Mouse (Mus musculus) NIH3T3 (cell line): ENCODE results near the gene Iqsec1.

Experiments used
- DNase-seq: peaks from one replicate; pipeline ENCODE4 v3.0.0-alpha.2; 2012; ENCODE audit warnings: low read depth

The Iqsec1 gene

DNA sequence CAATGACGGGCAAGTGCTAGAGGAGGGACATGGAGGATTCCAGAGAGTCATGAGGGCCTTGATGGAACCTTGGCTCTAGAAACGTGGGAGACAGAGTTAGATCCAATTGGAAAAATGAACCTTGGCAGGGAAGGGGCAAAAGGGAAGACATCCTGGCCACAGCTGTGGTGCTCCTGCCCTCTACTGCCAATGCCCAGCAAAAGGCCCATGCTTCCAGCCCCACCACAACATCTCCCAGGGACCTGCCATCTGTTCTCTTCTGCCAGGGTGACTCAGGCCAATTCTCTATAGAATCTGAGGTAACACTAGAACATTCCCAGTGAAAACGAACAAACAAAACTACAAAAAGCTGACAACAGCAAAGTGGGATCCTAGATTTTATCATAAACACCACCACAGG, 173.1 kb downstream of the Iqsec1 start:
- DNase-seq: peak; percentile 46

DNA sequence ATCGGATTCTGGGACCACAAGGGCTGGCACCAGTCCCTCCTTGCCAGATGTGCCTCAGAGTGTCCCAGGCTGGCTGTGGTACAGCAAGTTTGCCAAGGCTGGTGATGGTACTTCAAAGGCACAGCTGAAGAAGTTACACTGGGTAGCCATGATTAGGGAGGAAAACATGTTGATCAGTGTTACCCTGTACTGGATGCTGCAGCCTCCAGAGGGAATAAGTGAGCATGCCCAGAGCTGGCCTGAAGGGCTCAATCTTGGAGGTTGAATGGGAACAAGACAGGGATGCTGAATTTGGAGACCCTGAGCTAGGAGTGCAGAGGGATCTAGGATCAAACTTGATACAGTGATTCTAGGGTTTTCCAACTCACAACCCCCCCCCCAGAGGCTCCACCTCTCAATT, 175.0 kb downstream of the Iqsec1 start:
- DNase-seq: no peak

DNA sequence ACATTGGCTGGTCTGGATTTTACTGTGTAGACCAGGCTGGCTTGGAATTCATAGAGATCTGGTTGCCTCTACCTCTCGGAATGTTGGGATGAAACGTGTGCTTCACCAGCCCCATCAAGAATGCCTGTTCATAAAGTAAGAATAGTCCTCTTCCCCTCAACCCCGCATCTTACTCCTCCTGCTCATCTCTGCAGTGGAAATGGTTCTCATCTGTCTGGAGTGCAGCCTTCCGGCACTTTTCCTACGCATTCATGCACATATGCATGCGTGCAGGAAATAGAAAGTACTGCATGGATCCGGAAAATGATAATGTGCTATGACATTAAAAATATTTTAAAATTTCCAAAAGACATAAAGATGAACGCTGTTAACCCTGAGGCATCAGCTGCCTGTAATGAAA, 175.9 kb downstream of the Iqsec1 start:
- DNase-seq: no peak

DNA sequence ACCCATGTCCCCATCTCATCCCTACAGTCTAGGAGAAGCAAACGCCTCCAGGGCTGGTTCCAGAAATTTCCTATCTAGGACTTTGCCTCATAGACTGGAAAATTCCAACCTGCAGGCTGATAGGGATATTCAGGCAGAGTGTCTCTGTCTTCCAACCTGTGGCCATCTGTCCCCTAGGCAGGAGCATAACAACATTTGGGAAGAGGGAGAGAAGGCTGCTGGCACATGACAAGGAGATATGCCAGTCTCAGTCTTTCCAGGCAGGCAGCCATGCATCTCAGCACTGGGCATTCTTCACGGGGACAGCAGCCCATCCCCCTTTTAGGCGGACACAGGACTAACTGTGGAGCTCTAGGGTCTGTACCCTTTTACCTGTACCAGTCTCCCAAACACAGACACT, 176.4 kb downstream of the Iqsec1 start:
- DNase-seq: no peak

DNA sequence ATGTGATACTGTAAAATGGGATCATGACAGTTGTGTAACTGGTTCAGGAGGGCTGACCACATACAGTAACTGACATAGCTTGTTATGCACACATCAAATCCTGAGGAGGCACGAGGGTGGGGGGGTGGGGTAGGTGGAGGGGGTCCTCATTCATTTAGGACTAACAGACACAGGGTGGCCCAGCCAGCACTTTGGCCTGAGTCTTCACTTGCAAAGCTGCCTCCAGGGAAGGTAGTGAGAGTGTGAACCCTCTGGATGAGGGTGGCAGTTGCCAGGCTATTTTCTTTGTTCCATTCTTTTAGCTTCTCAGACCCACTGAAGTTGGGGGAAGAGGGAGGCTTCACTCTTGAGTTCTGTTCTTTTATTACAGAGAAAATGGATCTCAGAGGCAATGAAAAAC, 177.9 kb downstream of the Iqsec1 start:
- DNase-seq: no peak

DNA sequence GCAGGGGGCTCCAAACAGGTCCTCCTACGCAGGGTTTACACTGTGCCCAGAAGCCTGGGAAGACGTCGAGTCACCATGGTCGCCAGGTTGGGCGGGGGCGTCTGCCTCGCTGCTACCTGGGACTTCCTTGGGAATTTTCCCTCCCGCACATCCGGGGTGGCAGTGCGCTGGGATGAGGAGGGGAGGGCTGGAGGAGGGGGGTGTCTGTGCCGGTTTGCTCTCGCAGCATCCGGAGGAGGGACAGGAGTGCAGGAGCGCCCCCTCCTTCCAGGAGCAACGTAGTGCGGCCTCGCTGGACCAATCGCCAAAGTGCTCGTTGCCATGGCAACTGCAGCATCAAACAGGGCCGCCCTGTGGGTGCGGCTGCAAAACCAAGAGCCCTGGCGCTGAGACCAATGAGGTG, 178.5 kb downstream of the Iqsec1 start:
- DNase-seq: peak; percentile 72

DNA sequence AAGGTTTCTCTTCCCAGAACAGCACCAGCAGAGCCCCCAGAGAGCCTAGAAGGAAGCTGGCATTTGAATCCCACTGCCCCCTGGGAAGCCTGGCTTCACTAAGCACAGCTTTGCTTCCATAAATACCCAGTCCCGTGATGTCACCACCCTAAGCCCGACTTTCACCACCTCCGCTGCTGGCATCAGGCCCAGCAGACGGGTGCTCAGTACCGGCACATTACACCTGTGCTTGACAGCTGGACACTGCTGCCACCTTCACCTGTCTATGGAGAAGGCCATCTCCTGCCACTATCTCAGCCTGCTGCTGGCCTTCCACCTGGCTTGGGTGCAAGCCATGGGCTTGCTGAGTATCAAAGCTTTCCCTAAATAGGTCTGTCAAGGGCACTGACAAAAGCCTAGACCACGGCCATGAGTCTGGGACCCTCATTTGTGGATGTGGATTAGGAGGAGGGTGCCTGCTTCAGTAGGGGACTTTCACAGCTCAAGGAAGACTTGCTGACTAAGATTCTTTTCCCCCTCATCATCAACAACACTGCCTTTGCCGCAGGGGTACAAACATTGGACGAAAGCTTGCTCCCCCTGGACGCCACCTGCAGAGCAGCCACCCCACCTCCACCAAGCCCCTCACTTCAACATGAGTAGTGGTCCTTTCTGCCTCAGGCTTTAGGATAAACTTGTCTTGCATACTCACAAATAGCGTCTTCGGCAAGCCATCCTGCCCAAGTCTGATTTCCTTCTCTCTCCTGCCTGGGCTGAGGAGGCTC, 179.2 kb downstream of the Iqsec1 start:
- DNase-seq: no peak

DNA sequence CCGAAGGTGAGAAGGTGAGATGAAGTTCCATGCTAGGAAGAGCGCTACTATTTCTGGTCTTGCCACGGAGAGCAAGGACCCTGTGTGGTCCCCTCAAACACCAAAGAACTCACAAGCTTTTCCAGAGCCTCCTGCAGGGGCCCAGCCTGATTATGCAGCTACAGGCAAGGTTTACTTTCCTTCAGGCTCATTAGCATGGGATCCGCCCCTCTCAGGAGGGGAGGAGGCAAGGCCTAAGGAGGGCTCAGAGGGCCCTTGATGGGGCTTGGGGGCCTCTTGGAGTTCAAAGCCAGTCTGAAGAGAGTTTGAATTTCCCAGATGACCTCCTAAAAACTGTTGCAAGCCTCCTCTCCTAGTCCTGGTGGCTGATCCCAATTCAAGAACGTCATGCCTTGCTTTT, 179.9 kb downstream of the Iqsec1 start:
- no peak for DNase-seq

DNA sequence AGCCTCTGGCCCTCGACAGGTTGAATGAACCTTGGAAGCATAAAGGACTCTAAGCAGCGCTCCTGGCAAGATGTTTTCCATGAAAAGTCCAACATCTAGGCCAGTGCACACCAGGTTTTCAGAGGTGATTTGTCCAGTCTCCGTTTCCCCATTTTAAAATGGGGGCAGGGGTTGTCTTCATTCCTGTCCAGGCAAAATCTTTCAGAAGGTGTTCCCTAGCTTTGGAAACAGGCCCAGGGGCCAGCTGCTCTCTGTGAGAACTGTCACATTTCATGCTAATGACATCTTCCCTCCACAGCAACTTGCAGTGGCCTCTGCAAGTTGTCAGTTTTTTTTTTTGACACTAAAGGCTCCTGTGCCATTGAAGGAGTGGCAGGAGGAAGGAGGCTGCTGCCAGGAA, 180.4 kb downstream of the Iqsec1 start:
- no peak for DNase-seq

DNA sequence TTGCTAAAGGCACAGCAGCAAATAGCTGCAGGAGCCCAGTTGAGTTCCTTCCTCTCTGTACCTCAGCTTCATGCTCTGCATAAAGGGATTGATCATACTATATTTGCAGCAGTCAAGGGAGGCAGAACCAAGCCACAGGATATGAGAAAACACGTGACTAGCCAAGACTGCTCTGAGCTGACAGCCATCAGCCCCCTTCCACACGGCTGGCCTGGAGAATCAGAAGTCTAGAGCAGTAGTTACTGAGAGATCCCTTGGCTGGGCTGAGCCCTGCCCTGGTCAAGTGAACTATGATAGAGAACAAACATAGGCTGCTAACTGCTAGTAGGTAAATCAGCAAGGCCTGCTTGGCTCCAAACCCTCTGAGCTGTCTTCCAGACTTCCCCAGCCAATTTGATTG, 180.9 kb downstream of the Iqsec1 start:
- no peak for DNase-seq

DNA sequence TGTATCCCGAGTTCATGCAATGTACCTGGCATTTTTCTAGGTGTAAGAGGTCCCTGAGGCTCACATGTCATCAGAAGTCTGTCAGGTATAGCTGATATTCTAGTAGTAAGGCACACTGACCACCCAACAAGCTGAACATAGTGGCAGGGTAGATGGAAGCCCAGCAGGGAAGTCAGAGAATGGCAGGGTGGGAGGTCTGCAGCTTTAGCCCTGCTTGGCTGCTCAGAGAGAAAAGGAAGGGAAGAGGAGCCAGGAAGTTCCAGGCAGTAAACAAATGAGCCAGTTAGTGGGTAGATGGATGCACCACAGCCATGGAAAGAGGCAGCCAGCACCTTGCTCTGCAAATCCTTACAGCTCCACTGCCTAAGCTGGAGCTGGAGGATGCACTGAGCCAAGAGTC, 181.7 kb downstream of the Iqsec1 start:
- DNase-seq: no peak

DNA sequence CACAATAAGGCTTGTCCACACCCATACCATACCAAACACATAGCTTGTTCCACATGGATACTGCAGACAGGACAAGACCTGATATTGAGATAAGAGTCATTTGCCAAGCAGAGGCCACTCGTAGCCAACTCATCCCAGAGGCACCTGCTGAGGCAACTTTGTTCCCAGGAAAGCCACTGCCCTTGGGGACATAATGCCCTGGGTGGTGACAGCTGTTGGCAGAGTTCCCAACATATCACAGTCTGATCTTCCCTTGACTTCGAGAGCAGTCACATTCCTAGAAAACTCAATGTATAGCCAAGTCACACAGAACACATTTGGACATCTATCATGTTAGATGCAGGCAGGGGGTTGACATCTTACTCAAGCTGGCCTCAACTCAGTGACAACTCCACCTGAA, 183.4 kb downstream of the Iqsec1 start:
- DNase-seq: no peak

DNA sequence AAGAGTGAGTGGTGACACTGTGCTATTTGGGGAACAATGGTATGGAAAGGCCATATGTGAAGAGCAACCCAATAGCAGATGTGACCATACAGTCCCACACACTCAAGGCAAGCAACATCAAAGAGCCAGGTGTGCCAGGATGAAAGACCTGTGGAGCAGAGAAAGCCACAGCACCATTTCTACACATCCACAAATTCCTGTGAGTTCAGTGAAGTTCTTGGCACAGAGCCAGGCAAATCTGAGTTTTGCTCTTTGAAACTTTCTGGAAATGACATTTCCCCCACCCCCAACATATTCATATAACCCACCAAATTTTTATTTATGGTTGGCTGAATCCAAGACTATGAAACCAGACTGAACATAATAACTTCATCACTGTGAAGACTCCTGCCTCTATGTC, 183.8 kb downstream of the Iqsec1 start:
- DNase-seq: peak; percentile 25

DNA sequence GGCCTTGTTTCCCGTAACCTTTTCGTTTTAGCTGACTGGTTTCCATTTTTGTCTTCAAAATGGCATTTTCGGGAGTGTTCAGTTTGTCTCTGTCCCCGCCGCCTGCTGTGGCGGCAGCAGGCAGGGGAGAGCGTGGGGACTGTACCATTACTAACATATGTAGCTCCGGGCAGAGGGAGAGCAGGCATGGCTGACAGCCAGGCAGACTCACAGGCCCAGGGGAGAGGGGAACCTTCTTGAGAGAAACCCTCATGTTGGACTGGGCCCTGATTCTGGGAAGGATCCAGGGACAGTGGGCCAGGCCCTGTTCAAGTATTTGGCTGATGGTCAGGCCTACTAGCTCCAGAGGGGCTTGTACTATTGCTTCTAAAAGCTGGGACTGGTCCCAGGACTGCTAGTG, 185.9 kb downstream of the Iqsec1 start:
- peak; percentile 32 for DNase-seq

DNA sequence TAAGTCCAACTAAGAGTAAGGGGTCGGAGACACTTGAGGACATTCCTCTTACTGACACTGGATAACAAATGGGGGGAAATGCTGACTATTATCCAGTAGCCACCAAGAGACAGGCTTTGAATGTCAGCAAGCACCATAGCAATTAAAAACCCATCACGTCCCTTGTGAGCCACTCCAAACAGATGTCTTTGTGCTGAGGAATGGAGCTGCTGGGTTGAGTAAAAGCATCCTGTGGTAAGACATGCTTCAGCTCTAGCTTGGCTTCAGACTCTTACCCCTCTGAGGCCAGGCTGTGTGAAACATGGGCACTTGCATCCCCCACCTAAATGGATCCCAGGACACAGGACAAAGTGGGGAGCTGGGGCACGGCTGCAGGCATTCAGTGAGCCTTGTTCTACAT, 186.4 kb downstream of the Iqsec1 start:
- no peak for DNase-seq

DNA sequence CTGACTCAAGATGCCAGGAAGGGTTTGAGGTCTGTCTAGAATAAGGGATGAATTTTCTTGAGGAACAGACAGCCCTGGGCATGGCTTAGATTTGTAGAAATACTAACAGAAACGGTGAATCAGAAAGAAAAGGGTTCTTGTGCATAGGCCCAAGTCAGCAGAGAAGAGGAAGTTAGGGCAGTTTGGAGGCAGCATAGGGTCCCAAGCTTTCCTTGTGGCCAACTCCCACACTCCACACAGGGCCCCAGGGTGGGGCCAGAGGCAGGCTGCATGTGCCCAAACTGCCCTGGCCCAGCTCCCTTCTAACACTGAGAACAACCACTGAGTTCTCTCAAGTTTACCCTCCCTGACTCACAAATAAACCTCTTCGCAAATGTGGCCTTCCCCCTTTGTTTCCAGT, 187.7 kb downstream of the Iqsec1 start:
- no peak for DNase-seq

DNA sequence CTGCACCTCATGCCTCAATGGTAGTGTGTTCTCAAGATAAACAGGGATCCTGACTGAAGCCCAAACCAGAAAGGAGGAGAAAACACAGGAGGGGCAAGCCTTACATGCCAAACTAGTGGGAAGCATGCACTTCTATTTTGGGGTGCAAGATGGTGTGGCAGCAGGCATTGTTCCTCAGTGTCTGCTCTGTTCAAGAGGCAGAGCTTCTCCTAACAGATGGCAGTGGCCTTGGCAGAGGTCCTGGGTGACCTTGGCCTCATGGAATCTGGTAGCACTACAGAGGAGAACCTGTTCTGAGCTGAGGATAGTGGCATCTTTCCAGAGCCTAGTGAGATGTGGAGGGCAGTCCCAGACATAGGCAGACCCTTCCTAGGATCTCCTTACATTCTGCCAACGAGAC, 189.4 kb downstream of the Iqsec1 start:
- no peak for DNase-seq

DNA sequence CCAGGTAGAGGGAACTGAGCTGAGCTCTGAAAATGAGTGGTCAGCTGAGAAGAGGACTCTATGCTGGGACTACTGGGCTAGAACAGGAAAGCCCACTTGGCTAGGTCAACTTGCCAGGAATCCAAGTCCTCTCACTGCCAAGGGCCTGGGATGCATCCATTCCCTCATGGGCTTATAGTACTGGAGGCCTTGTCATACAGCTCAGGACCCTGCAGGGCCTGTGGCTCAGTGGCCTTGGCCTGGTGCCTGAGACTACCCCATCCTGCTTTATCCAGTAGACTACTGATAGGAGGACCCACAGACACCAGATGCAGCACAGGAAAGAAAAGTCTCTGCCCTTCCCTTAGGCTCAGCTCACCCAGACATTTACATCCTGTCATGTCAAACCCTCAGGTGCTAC, 190.3 kb downstream of the Iqsec1 start:
- DNase-seq: no peak

DNA sequence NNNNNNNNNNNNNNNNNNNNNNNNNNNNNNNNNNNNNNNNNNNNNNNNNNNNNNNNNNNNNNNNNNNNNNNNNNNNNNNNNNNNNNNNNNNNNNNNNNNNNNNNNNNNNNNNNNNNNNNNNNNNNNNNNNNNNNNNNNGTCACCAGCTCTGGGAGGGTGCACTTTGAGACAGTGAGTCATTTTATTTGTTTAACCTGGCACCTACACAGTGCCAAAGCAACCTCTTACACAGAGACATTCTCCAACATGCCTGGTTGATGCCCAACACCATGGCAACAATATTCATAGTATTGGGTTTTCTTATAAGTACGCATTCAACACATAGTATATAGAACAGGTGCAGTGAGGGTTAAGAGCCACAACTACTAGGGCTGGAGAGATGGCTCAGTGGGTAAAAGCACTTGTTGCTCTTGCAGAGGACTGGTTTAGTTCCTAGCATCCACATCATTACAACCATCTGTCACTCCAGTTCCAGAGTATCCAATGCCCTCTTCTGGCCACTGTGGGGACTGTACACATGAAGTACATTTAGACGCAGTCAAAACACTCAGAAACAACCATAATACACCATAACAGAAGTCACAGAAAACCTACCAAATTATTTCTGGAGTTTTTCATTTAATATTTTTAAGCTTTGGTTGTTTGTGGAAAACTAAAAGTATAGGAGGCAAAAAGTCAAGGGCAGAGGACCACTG, 191.4 kb downstream of the Iqsec1 start:
- DNase-seq: no peak

DNA sequence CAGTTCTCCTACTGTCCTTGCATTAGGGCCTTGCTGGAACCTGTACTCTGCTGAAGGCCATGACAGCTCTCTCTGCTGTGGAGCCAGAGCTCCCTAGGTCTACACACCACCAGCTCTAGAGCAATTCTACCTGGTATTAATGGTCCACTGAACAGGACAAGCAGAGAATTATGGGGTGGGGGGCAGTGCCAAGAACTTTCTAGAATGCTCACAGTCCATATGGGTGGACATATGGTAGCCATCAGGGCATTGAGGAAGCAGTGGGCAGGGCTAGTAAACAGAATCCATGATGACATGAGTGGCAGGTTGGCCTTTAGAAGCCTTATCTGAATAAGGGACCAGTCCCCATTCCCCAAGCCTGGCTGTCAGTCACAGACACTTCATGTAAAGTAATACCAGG, 197.6 kb downstream of the Iqsec1 start:
- DNase-seq: no peak

DNA sequence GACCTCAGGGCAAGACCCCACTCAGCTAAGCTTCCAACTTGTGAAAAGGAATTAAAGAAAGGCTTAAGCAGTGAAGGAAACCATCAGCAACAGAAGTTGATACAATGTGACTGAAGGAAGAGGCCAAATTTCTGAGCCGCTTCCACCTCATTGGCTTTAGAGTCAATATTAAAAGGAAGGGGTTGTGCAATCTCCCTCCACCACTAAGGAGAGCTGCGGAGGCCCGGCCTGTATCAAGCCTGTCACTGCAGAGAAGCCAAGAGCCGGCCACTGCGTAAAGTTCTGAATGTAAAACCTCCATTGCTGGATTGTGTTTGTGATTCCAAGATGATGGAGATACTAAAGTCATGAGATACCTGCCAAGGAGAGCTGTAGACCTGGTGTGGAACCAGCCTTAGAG, 199.0 kb downstream of the Iqsec1 start:
- DNase-seq: no peak

DNA sequence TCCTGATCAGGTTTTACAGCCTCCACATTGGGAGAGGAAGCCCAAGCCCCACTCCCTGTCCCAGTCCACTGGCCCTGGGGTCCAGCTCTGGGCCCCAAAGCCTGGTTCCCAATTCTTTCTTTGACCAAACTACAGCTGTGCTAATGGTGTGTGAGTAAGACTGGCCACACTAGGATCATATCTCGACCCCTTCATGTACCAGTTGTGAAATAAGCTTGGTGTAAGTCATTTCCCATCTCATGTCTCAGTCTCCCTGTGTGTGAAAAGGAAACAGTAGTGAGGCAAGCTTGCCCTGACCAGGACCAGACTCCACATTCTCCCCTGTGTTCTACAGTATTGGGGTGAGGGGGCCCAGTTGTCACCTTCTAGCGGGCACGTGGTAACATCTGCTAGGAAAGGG, 200.9 kb downstream of the Iqsec1 start:
- no peak for DNase-seq

DNA sequence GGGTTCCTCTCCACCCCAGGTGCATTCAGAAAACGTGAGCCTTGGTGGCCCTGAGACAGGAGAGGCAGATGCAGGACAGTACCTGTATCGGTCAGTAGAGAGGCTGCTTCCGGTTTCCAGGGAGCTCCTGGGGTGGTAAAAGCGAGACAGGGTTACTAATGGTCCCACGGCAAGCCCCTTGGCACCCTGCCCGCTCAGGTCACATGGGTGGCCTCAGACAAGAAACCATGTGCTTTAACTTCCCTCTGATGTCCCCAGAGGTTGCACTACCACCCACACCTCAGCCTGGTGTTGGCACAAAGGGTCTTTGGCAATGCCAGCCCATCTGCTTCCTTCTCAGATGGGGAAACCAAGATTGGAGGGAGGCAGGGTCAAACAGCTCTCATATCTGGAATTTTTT, 201.4 kb downstream of the Iqsec1 start:
- peak; percentile 44 for DNase-seq

DNA sequence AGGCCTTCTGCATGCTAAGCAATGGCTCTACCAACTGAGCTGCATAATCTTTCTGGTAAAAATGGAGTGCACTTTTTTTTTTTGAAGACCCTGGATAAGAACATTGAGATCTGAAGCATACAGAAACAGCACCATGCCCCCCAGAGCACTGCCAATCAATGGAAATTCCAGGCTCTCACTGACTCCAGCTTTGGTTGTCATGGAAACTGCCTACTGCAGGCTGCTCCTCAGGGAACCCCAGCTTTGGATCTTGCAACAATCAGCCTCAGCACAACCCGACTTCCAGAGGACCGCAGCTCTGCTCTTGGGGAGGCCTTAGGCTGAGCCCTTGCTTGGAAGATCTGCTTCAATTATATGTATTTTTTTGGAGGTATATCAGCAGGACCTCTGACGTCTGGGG, 201.9 kb downstream of the Iqsec1 start:
- no peak for DNase-seq
